Mouse (Mus musculus): ENCODE results near the gene Pgs1. TPM values are rescaled to one million over a fixed set of nuclear protein-coding genes. Genes with fewer than 3 reads are reported as not detected.

The Pgs1 gene
- polyA plus RNA-seq, 1 experiment from 2014 or later, result 55.6 TPM

GRCm38 (mm10) chr11:117962228-117963067 lies 23.6 kb upstream of the Pgs1 start:
- no peak for DNase-seq (ENCODE audit: low spot score)

- peak; percentile 94 for DNase-seq (ENCODE audit: low spot score)
Measured at GRCm38 (mm10) chr11:117963091-117963793, 22.9 kb upstream of the Pgs1 start.

GRCm38 (mm10) chr11:117963872-117964271 lies 22.2 kb upstream of the Pgs1 start:
- no peak for DNase-seq (ENCODE audit: low spot score)

GRCm38 (mm10) chr11:117964294-117964693 lies 21.8 kb upstream of the Pgs1 start:
- no peak for DNase-seq (ENCODE audit: low spot score)

- no peak for DNase-seq (ENCODE audit: low spot score)
Measured at GRCm38 (mm10) chr11:117965052-117965451, 21.0 kb upstream of the Pgs1 start.

GRCm38 (mm10) chr11:117965561-117965981 lies 20.5 kb upstream of the Pgs1 start:
- DNase-seq (ENCODE audit: low spot score), result peak; percentile 47

GRCm38 (mm10) chr11:117966506-117967100 lies 19.5 kb upstream of the Pgs1 start:
- no peak for DNase-seq (ENCODE audit: low spot score)

- DNase-seq (ENCODE audit: low spot score), result no peak
Measured at GRCm38 (mm10) chr11:117967249-117968015, 18.7 kb upstream of the Pgs1 start.

- DNase-seq (ENCODE audit: low spot score), result peak; percentile 42
Measured at GRCm38 (mm10) chr11:117968016-117968671, 17.9 kb upstream of the Pgs1 start.

- DNase-seq (ENCODE audit: low spot score), result no peak
Measured at GRCm38 (mm10) chr11:117968716-117969099, 17.4 kb upstream of the Pgs1 start.

GRCm38 (mm10) chr11:117969100-117969944 lies 16.8 kb upstream of the Pgs1 start:
- peak; percentile 59 for DNase-seq (ENCODE audit: low spot score)

GRCm38 (mm10) chr11:117969945-117970872 lies 15.9 kb upstream of the Pgs1 start, which contains the start of gene Socs3:
Socs3 (minus strand) TSS chr11:117970047.
- peak; percentile 90 for DNase-seq (ENCODE audit: low spot score)

GRCm38 (mm10) chr11:117971100-117971499 lies 15.0 kb upstream of the Pgs1 start:
- DNase-seq (ENCODE audit: low spot score), result no peak

GRCm38 (mm10) chr11:117971646-117972242 lies 14.3 kb upstream of the Pgs1 start:
- peak; percentile 62 for DNase-seq (ENCODE audit: low spot score)

GRCm38 (mm10) chr11:117972656-117973558 lies 13.2 kb upstream of the Pgs1 start:
- DNase-seq (ENCODE audit: low spot score), result no peak

- no peak for DNase-seq (ENCODE audit: low spot score)
Measured at GRCm38 (mm10) chr11:117973569-117973968, 12.5 kb upstream of the Pgs1 start.

All from thymus, postnatal 0 days (tissue).